Mouse (Mus musculus) granulocyte monocyte progenitor cell, adult 5-6 weeks (primary cell): ENCODE results near the gene Tinf2. TPM values are rescaled to one million over a fixed set of nuclear protein-coding genes. Genes with fewer than 3 reads are reported as not detected.

Source experiments
- ATAC-seq: replicated peaks from 2 replicates; pipeline ENCODE4 v1.8.0; 2016; ENCODE audit warnings: mild to moderate bottlenecking, moderate TSS enrichment, inconsistent platforms; ENCODE audit not compliant: poor library complexity, severe bottlenecking
- total RNA-seq, 2 experiments: library from RNA; stranded (forward) in 1 of 2; stranded (reverse) in 1 of 2; fragments of 200-712, 200-1000 nt in 1 of 2; fragments of >200 nt in 1 of 2; fragmentation: Nextera tagmentation in 1 of 2; gene quantifications; 2 replicates each; pipeline ENCODE4 v1.2.3; 2014 to 2017

Gene Tinf2
- total RNA-seq, 2 experiments from 2014 or later, result 19.0 to 27.0 TPM

GRCm38 (mm10) chr14:55641291-55641690 is 40.3 kb downstream of the Tinf2 start:
- no peak for ATAC-seq

GRCm38 (mm10) chr14:55640816-55641215 is 40.8 kb downstream of the Tinf2 start:
- no peak for ATAC-seq

GRCm38 (mm10) chr14:55637795-55638194 is 43.8 kb downstream of the Tinf2 start, which contains the start of gene Gm49378:
Gene Gm49378, minus strand, starts transcription at chr14:55637895.
- ATAC-seq, result no peak

GRCm38 (mm10) chr14:55635523-55636007 is 46.1 kb downstream of the Tinf2 start, which contains the start of gene Ipo4:
Gene Ipo4, minus strand, starts transcription at chr14:55635957.
- ATAC-seq, result peak; percentile 95

- ATAC-seq, result no peak; the same call in 1 of the 2 replicates
Measured at GRCm38 (mm10) chr14:55634874-55635522, 46.6 kb downstream of the Tinf2 start.

- ATAC-seq, result peak; percentile 68
Measured at GRCm38 (mm10) chr14:55629312-55629711, 52.3 kb downstream of the Tinf2 start.

GRCm38 (mm10) chr14:55628077-55628827 is 53.4 kb downstream of the Tinf2 start:
- ATAC-seq, result no peak

Other genes starting within 250 kb of the Tinf2 start
Only the 30 nearest of the 35 such genes appear.
- gene Cpne6, start 171.4 kb downstream of the Tinf2 start, total RNA-seq (2014; fragmentation: Nextera tagmentation), result not detected in 2 replicates
- not detected in 2 replicates for gene Cpne6, start 171.4 kb downstream of the Tinf2 start, total RNA-seq (2017)
- not detected in 2 replicates for gene Nrl, start 156.8 kb downstream of the Tinf2 start, total RNA-seq (2014; fragmentation: Nextera tagmentation)
- not detected in 2 replicates for gene Nrl, start 156.8 kb downstream of the Tinf2 start, total RNA-seq (2017)
- 29.0 and 38.0 TPM in 2 replicates for gene Pck2, start 141.6 kb downstream of the Tinf2 start, total RNA-seq (2014; fragmentation: Nextera tagmentation)
- gene Pck2, start 141.6 kb downstream of the Tinf2 start, total RNA-seq (2017), result 37.2 TPM in 2 replicates
- 50.5 and 65.3 TPM in 2 replicates for gene Dcaf11, start 121.8 kb downstream of the Tinf2 start, total RNA-seq (2014; fragmentation: Nextera tagmentation)
- 58.3 and 58.7 TPM in 2 replicates for gene Dcaf11, start 121.8 kb downstream of the Tinf2 start, total RNA-seq (2017)
- gene A730061H03Rik, start 121.4 kb downstream of the Tinf2 start, total RNA-seq (2014; fragmentation: Nextera tagmentation), result 1.9 TPM in 1 of 2 replicates, not detected in the other
- gene A730061H03Rik, start 121.4 kb downstream of the Tinf2 start, total RNA-seq (2017), result 1.0 TPM in 1 of 2 replicates, not detected in the other
- not detected in 2 replicates for gene Fitm1, start 106.2 kb downstream of the Tinf2 start, total RNA-seq (2014; fragmentation: Nextera tagmentation)
- gene Fitm1, start 106.2 kb downstream of the Tinf2 start, total RNA-seq (2017), result 2.4 TPM in 1 of 2 replicates, not detected in the other
- 534 and 592 TPM in 2 replicates for gene Psme1, start 103.7 kb downstream of the Tinf2 start, total RNA-seq (2014; fragmentation: Nextera tagmentation)
- gene Psme1, start 103.7 kb downstream of the Tinf2 start, total RNA-seq (2017), result 280 and 325 TPM in 2 replicates
- gene Emc9, start 96.5 kb downstream of the Tinf2 start, total RNA-seq (2014; fragmentation: Nextera tagmentation), result 0.85 TPM in 1 of 2 replicates, not detected in the other
- 2.1 and 5.1 TPM in 2 replicates for gene Emc9, start 96.5 kb downstream of the Tinf2 start, total RNA-seq (2017)
- gene Psme2, start 90.7 kb downstream of the Tinf2 start, total RNA-seq (2014; fragmentation: Nextera tagmentation), result 330 and 352 TPM in 2 replicates
- 225 and 247 TPM in 2 replicates for gene Psme2, start 90.7 kb downstream of the Tinf2 start, total RNA-seq (2017)
- gene Rnf31, start 90.1 kb downstream of the Tinf2 start, total RNA-seq (2014; fragmentation: Nextera tagmentation), result 20.1 and 21.9 TPM in 2 replicates
- gene Rnf31, start 90.1 kb downstream of the Tinf2 start, total RNA-seq (2017), result 9.1 and 19.8 TPM in 2 replicates
- 23.4 and 31.2 TPM in 2 replicates for gene Irf9, start 78.2 kb downstream of the Tinf2 start, total RNA-seq (2014; fragmentation: Nextera tagmentation)
- gene Irf9, start 78.2 kb downstream of the Tinf2 start, total RNA-seq (2017), result 21.9 and 27.4 TPM in 2 replicates
- 1.0 TPM in 1 of 2 replicates, not detected in the other for gene Rec8, start 63.8 kb downstream of the Tinf2 start, total RNA-seq (2014; fragmentation: Nextera tagmentation)
- 0.26 TPM in 1 of 2 replicates, not detected in the other for gene Rec8, start 63.8 kb downstream of the Tinf2 start, total RNA-seq (2017)
- 47.3 and 49.7 TPM in 2 replicates for gene Ipo4, start 45.9 kb downstream of the Tinf2 start, total RNA-seq (2014; fragmentation: Nextera tagmentation)
- 14.3 and 25.5 TPM in 2 replicates for gene Ipo4, start 45.9 kb downstream of the Tinf2 start, total RNA-seq (2017)
- gene Gm49378, start 43.9 kb downstream of the Tinf2 start, total RNA-seq (2014; fragmentation: Nextera tagmentation), result 8.5 and 9.1 TPM in 2 replicates
- 3.5 and 4.0 TPM in 2 replicates for gene Gm49378, start 43.9 kb downstream of the Tinf2 start, total RNA-seq (2017)
- 35.0 and 59.0 TPM in 2 replicates for gene Tm9sf1, start 38.0 kb downstream of the Tinf2 start, total RNA-seq (2014; fragmentation: Nextera tagmentation)
- 48.6 and 52.9 TPM in 2 replicates for gene Tm9sf1, start 38.0 kb downstream of the Tinf2 start, total RNA-seq (2017)
- gene Tssk4, start 31.6 kb downstream of the Tinf2 start, total RNA-seq (2014; fragmentation: Nextera tagmentation), result 3.0 TPM in 1 of 2 replicates, not detected in the other
- 1.1 TPM in 1 of 2 replicates, not detected in the other for gene Tssk4, start 31.6 kb downstream of the Tinf2 start, total RNA-seq (2017)
- 22.9 and 29.3 TPM in 2 replicates for gene Mdp1, start 21.3 kb downstream of the Tinf2 start, total RNA-seq (2014; fragmentation: Nextera tagmentation)
- gene Mdp1, start 21.3 kb downstream of the Tinf2 start, total RNA-seq (2017), result 21.5 and 22.6 TPM in 2 replicates
- 33.9 and 37.7 TPM in 2 replicates for gene Gmpr2, start 9.9 kb downstream of the Tinf2 start, total RNA-seq (2014; fragmentation: Nextera tagmentation)
- gene Gmpr2, start 9.9 kb downstream of the Tinf2 start, total RNA-seq (2017), result 47.1 and 57.0 TPM in 2 replicates
- 364 and 474 TPM in 2 replicates for gene Nedd8, start 9.7 kb downstream of the Tinf2 start, total RNA-seq (2014; fragmentation: Nextera tagmentation)
- 274 and 353 TPM in 2 replicates for gene Nedd8, start 9.7 kb downstream of the Tinf2 start, total RNA-seq (2017)
- 0.85 and 1.8 TPM in 2 replicates for gene Tgm1, start 32.1 kb upstream of the Tinf2 start, total RNA-seq (2014; fragmentation: Nextera tagmentation)
- 1.4 and 4.3 TPM in 2 replicates for gene Tgm1, start 32.1 kb upstream of the Tinf2 start, total RNA-seq (2017)
- gene Rabggta, start 40.4 kb upstream of the Tinf2 start, total RNA-seq (2014; fragmentation: Nextera tagmentation), result 17.9 and 20.4 TPM in 2 replicates
- 8.5 and 12.8 TPM in 2 replicates for gene Rabggta, start 40.4 kb upstream of the Tinf2 start, total RNA-seq (2017)
- gene Dhrs1, start 63.9 kb upstream of the Tinf2 start, total RNA-seq (2014; fragmentation: Nextera tagmentation), result 54.7 and 67.7 TPM in 2 replicates
- gene Dhrs1, start 63.9 kb upstream of the Tinf2 start, total RNA-seq (2017), result 18.0 and 30.7 TPM in 2 replicates
- 30.9 and 36.6 TPM in 2 replicates for gene Nop9, start 63.9 kb upstream of the Tinf2 start, total RNA-seq (2014; fragmentation: Nextera tagmentation)
- gene Nop9, start 63.9 kb upstream of the Tinf2 start, total RNA-seq (2017), result 35.7 and 38.6 TPM in 2 replicates
- gene Cideb, start 76.6 kb upstream of the Tinf2 start, total RNA-seq (2014; fragmentation: Nextera tagmentation), result not detected in 2 replicates
- not detected in 2 replicates for gene Cideb, start 76.6 kb upstream of the Tinf2 start, total RNA-seq (2017)
- 0.56 and 2.1 TPM in 2 replicates for gene Ltb4r2, start 79.6 kb upstream of the Tinf2 start, total RNA-seq (2014; fragmentation: Nextera tagmentation)
- 0.34 TPM in 1 of 2 replicates, not detected in the other for gene Ltb4r2, start 79.6 kb upstream of the Tinf2 start, total RNA-seq (2017)
- gene Ltb4r1, start 84.1 kb upstream of the Tinf2 start, total RNA-seq (2014; fragmentation: Nextera tagmentation), result 19.4 and 23.3 TPM in 2 replicates
- 19.8 and 25.8 TPM in 2 replicates for gene Ltb4r1, start 84.1 kb upstream of the Tinf2 start, total RNA-seq (2017)
- gene Adcy4, start 102.3 kb upstream of the Tinf2 start, total RNA-seq (2014; fragmentation: Nextera tagmentation), result not detected in 2 replicates
- not detected in 2 replicates for gene Adcy4, start 102.3 kb upstream of the Tinf2 start, total RNA-seq (2017)
- gene Ripk3, start 107.0 kb upstream of the Tinf2 start, total RNA-seq (2014; fragmentation: Nextera tagmentation), result 104 and 157 TPM in 2 replicates
- 40.9 and 42.4 TPM in 2 replicates for gene Ripk3, start 107.0 kb upstream of the Tinf2 start, total RNA-seq (2017)
- not detected in 2 replicates for gene Nfatc4, start 141.3 kb upstream of the Tinf2 start, total RNA-seq (2014; fragmentation: Nextera tagmentation)
- not detected in 2 replicates for gene Nfatc4, start 141.3 kb upstream of the Tinf2 start, total RNA-seq (2017)
- gene Nynrin, start 172.2 kb upstream of the Tinf2 start, total RNA-seq (2014; fragmentation: Nextera tagmentation), result 4.1 and 7.6 TPM in 2 replicates
- gene Nynrin, start 172.2 kb upstream of the Tinf2 start, total RNA-seq (2017), result 2.4 and 3.3 TPM in 2 replicates